Mouse (Mus musculus) lung, postnatal 10 days (tissue): ENCODE data around the gene Ern1.
"Not testable (repeated sequence)": the region's sequence is repeated elsewhere in the genome, so short reads cannot be mapped to it uniquely, and the experiment has no call there.

Source experiments
- DNase-seq: peaks from one replicate; pipeline ENCODE4 v3.0.0; 2021

Ern1 gene

GRCm38 (mm10) chr11:106480530-106480885 lies 7.1 kb downstream of the Ern1 start:
- DNase-seq = no peak

- no peak for DNase-seq
Observed at GRCm38 (mm10) chr11:106479619-106480529, 7.8 kb downstream of the Ern1 start.

GRCm38 (mm10) chr11:106478745-106479144 lies 8.9 kb downstream of the Ern1 start:
- no peak for DNase-seq

GRCm38 (mm10) chr11:106477505-106478160 lies 10.0 kb downstream of the Ern1 start:
- DNase-seq = no peak

- no peak for DNase-seq
Observed at GRCm38 (mm10) chr11:106475309-106475708, 12.3 kb downstream of the Ern1 start.

- DNase-seq = no peak
Observed at GRCm38 (mm10) chr11:106471629-106472028, 16.0 kb downstream of the Ern1 start.

GRCm38 (mm10) chr11:106468509-106468908 lies 19.1 kb downstream of the Ern1 start:
- DNase-seq = no peak

- DNase-seq = no peak
Observed at GRCm38 (mm10) chr11:106465932-106466331, 21.7 kb downstream of the Ern1 start.

- DNase-seq = no peak
Observed at GRCm38 (mm10) chr11:106465545-106465903, 22.1 kb downstream of the Ern1 start.

GRCm38 (mm10) chr11:106464681-106465544 lies 22.7 kb downstream of the Ern1 start:
- no peak for DNase-seq

- DNase-seq = no peak
Observed at GRCm38 (mm10) chr11:106463845-106464244, 23.8 kb downstream of the Ern1 start.

GRCm38 (mm10) chr11:106462309-106462708 lies 25.3 kb downstream of the Ern1 start:
- no peak for DNase-seq

GRCm38 (mm10) chr11:106461145-106461932 lies 26.3 kb downstream of the Ern1 start:
- no peak for DNase-seq

- DNase-seq = no peak
Observed at GRCm38 (mm10) chr11:106460671-106461070, 27.0 kb downstream of the Ern1 start.

GRCm38 (mm10) chr11:106458540-106458939 lies 29.1 kb downstream of the Ern1 start:
- DNase-seq = no peak

- no peak for DNase-seq
Observed at GRCm38 (mm10) chr11:106443646-106444045, 44.0 kb downstream of the Ern1 start.

- DNase-seq = not testable (repeated sequence)
Observed at GRCm38 (mm10) chr11:106442564-106442963, 45.1 kb downstream of the Ern1 start.

GRCm38 (mm10) chr11:106440318-106440717 lies 47.3 kb downstream of the Ern1 start:
- no peak for DNase-seq

GRCm38 (mm10) chr11:106439355-106439754 lies 48.3 kb downstream of the Ern1 start:
- no peak for DNase-seq

GRCm38 (mm10) chr11:106438524-106439177 lies 49.0 kb downstream of the Ern1 start:
- no peak for DNase-seq

- no peak for DNase-seq
Observed at GRCm38 (mm10) chr11:106437543-106437942, 50.1 kb downstream of the Ern1 start.

GRCm38 (mm10) chr11:106437039-106437438 lies 50.6 kb downstream of the Ern1 start:
- no peak for DNase-seq
